Mouse (Mus musculus) kidney, embryonic 14.5 days (tissue): ENCODE measurements around the gene Dnajc5. TPM values are rescaled to one million over a fixed set of nuclear protein-coding genes. Genes with fewer than 3 reads are reported as not detected.
A peak's percentile ranks its signal among the peaks of the same experiment; 100 is the strongest.

Experiments used
- ATAC-seq: fragments of 200-750 bp; cut with Nextera tagmentation; 2 replicates; pipeline ENCODE4 v1.8.0; 2017; ENCODE audit warnings: moderate number of reproducible peaks, mild to moderate bottlenecking, moderate TSS enrichment, moderate library complexity; ENCODE audit not compliant: low FRiP score, low TSS enrichment
- H3K27ac ChIP-seq: fragments of 300-500 bp; sonication (generic); 2 replicates; pipeline ENCODE4 v1.5.1; 2014; ENCODE audit warnings: low read depth, mild to moderate bottlenecking, low read length, moderate library complexity, mixed read lengths
- H3K27me3 ChIP-seq: fragments of 300-500 bp; sonication (generic); 2 replicates; pipeline ENCODE4 v1.6.1; 2014; ENCODE audit warnings: mild to moderate bottlenecking, low read length; ENCODE audit not compliant: control insufficient read depth, insufficient read depth
- H3K36me3 ChIP-seq: fragments of 300-500 bp; sonication (generic); 2 replicates; pipeline ENCODE4 v1.6.1; 2014; ENCODE audit warnings: low read length, mixed read lengths; ENCODE audit not compliant: control insufficient read depth, insufficient read depth
- H3K4me1 ChIP-seq: fragments of 300-500 bp; sonication (generic); 2 replicates; pipeline ENCODE4 v1.6.1; 2014; ENCODE audit warnings: low read length, mixed read lengths; ENCODE audit not compliant: control insufficient read depth, insufficient read depth
- H3K4me2 ChIP-seq: fragments of 300-500 bp; sonication (generic); replicated peaks from 2 replicates; pipeline ENCODE4 v1.6.1; 2014; ENCODE audit warnings: low read depth, mild to moderate bottlenecking, low read length
- H3K4me3 ChIP-seq: fragments of 300-500 bp; sonication (generic); 2 replicates; pipeline ENCODE4 v1.5.1; 2014; ENCODE audit warnings: mild to moderate bottlenecking, low read length
- H3K9ac ChIP-seq: fragments of 300-500 bp; sonication (generic); 2 replicates; pipeline ENCODE4 v1.6.1; 2014; ENCODE audit warnings: low read depth, mild to moderate bottlenecking, low read length, moderate library complexity
- H3K9me3 ChIP-seq: fragments of 300-500 bp; sonication (generic); 2 replicates; pipeline ENCODE4 v1.6.1; 2016; ENCODE audit warnings: low read length; ENCODE audit not compliant: control insufficient read depth
- WGBS: fragments of 180-500 bp; shearing (Covaris S2); extraction: QIAGEN DNeasy Blood & Tissue Kit; methylation state at CpG from one replicate; pipeline ENCODE4 v1.1.7; 2014; 5-methylcytosine and 5-hydroxymethylcytosine counted together
- polyA plus RNA-seq: library from polyadenylated mRNA; unstranded; fragments of >200 nt; fragmentation: Nextera tagmentation; extraction: Ambion mirVana; gene quantifications from 2 replicates; pipeline ENCODE4 v1.2.1, GENCODE M21; 2014

Dnajc5 gene
- polyA plus RNA-seq, 1 experiment from 2014 or later: 82.2 TPM

GRCm38 (mm10) chr2:181496831-181497547, 23.3 kb upstream of the Dnajc5 start, which contains the start of gene Tpd52l2:
Gene Tpd52l2 (plus strand): TSS chr2:181497142.
- Histone ChIP-seq H3K27me3 (no peaks in the 10 kb centered on the region), H3K4me2 (peak within 1 kb of the TSS; percentile 77), H3K9ac (peak within 1 kb of the TSS; percentile 90), H3K4me3 (peak within 1 kb of the TSS; percentile 90), H3K4me1 (0 out of 2 replicates have a peak, but pooled peaks cover 2% of the 10 kb centered on the region), H3K27ac (peak within 1 kb of the TSS; percentile 93), H3K9me3 (no peaks in the 10 kb centered on the region), H3K36me3 (peaks cover 27% of the 10 kb centered on the region)
- WGBS: under 1% methylated on average over 46 of the region's 46 CpGs
- peak; percentile 97 for ATAC-seq

- Histone ChIP-seq H3K9me3 (no peaks in the 10 kb centered on the region), H3K27me3 (no peaks in the 10 kb centered on the region), H3K9ac (peak overlapping the region; percentile 90), H3K36me3 (peaks cover 32% of the 10 kb centered on the region), H3K4me1 (0 out of 2 replicates have a peak, but pooled peaks cover 2% of the 10 kb centered on the region), H3K4me2 (peak overlapping the region; percentile 69), H3K27ac (peak overlapping the region; percentile 93), H3K4me3 (peak overlapping the region; percentile 90)
- peak; percentile 41 for ATAC-seq
- under 1% methylated on average over 12 of the region's 12 CpGs for WGBS
Observed at GRCm38 (mm10) chr2:181497548-181497875, 22.8 kb upstream of the Dnajc5 start.

GRCm38 (mm10) chr2:181498644-181499043, 21.6 kb upstream of the Dnajc5 start:
- H3K9ac ChIP-seq: no peak overlapping the region
- no peak overlapping the region for H3K4me2 ChIP-seq
- 0 out of 2 replicates have a peak, but pooled peaks cover 2% of the 10 kb centered on the region for H3K4me1 ChIP-seq
- H3K36me3 ChIP-seq: peaks cover 43% of the 10 kb centered on the region
- no peaks in the 10 kb centered on the region for H3K9me3 ChIP-seq
- ATAC-seq: no peak
- H3K27me3 ChIP-seq: no peaks in the 10 kb centered on the region
- no peak overlapping the region for H3K27ac ChIP-seq
- WGBS: 76% methylated on average over 4 of the region's 4 CpGs
- no peak overlapping the region for H3K4me3 ChIP-seq

GRCm38 (mm10) chr2:181509191-181509590, 11.1 kb upstream of the Dnajc5 start:
- WGBS: 74% methylated on average over 2 of the region's 2 CpGs

GRCm38 (mm10) chr2:181511231-181511630, 9.1 kb upstream of the Dnajc5 start:
- no peak overlapping the region for H3K27ac ChIP-seq
- WGBS: 98% methylated on average over 8 of the region's 8 CpGs
- H3K4me2 ChIP-seq: no peak overlapping the region
- H3K9ac ChIP-seq: no peak overlapping the region
- no peak for ATAC-seq
- H3K9me3 ChIP-seq: no peaks in the 10 kb centered on the region
- H3K4me1 ChIP-seq: no peaks in the 10 kb centered on the region
- H3K36me3 ChIP-seq: peaks cover 83% of the 10 kb centered on the region
- no peak overlapping the region for H3K4me3 ChIP-seq
- no peaks in the 10 kb centered on the region for H3K27me3 ChIP-seq

More at GRCm38 (mm10) chr2:181509191-181509590, 11.1 kb upstream of the Dnajc5 start:
- Histone ChIP-seq H3K9ac (no peak overlapping the region), H3K27ac (no peak overlapping the region), H3K4me3 (no peak overlapping the region), H3K36me3 (peaks cover 76% of the 10 kb centered on the region), H3K4me1 (no peaks in the 10 kb centered on the region), H3K4me2 (no peak overlapping the region), H3K27me3 (no peaks in the 10 kb centered on the region), H3K9me3 (no peaks in the 10 kb centered on the region)
- ATAC-seq: no peak

GRCm38 (mm10) chr2:181519201-181519600, 1.1 kb upstream of the Dnajc5 start:
- no peak for ATAC-seq
- H3K9ac ChIP-seq: peak overlapping the region; percentile 96; the same call in 1 of the 2 replicates
- peak overlapping the region; percentile 96 for H3K27ac ChIP-seq
- 65% methylated on average over 3 of the region's 3 CpGs for WGBS
- no peaks in the 10 kb centered on the region for H3K9me3 ChIP-seq
- H3K36me3 ChIP-seq: peaks cover 42% of the 10 kb centered on the region
- H3K4me2 ChIP-seq: peak overlapping the region; percentile 61
- H3K4me3 ChIP-seq: peak overlapping the region; percentile 94
- H3K4me1 ChIP-seq: peaks cover 15% of the 10 kb centered on the region; the same call in 1 of the 2 replicates
- no peaks in the 10 kb centered on the region for H3K27me3 ChIP-seq

GRCm38 (mm10) chr2:181520936-181521227, 597 bp downstream of the Dnajc5 start:
- H3K27ac ChIP-seq: peak overlapping the region; percentile 96
- H3K9ac ChIP-seq: peak overlapping the region; percentile 96
- peaks cover 27% of the 10 kb centered on the region for H3K36me3 ChIP-seq
- peak overlapping the region; percentile 94 for H3K4me3 ChIP-seq
- no peaks in the 10 kb centered on the region for H3K9me3 ChIP-seq
- no peaks in the 10 kb centered on the region for H3K27me3 ChIP-seq
- WGBS: under 1% methylated on average over 17 of the region's 17 CpGs
- ATAC-seq: no peak
- peaks cover 15% of the 10 kb centered on the region; the same call in 1 of the 2 replicates for H3K4me1 ChIP-seq
- peak overlapping the region; percentile 64 for H3K4me2 ChIP-seq

GRCm38 (mm10) chr2:181521491-181521890, 1.2 kb downstream of the Dnajc5 start:
- Histone ChIP-seq H3K4me2 (peak overlapping the region; percentile 64), H3K27me3 (no peaks in the 10 kb centered on the region), H3K27ac (no peak overlapping the region), H3K4me3 (peak overlapping the region; percentile 94), H3K4me1 (peaks cover 15% of the 10 kb centered on the region; the same call in 1 of the 2 replicates), H3K36me3 (peaks cover 21% of the 10 kb centered on the region), H3K9ac (peak overlapping the region; percentile 96), H3K9me3 (no peaks in the 10 kb centered on the region)
- 37% methylated on average over 10 of the region's 10 CpGs for WGBS
- ATAC-seq: no peak

GRCm38 (mm10) chr2:181522811-181523210, 2.5 kb downstream of the Dnajc5 start:
- no peak for ATAC-seq
- H3K4me2 ChIP-seq: no peak overlapping the region
- H3K4me3 ChIP-seq: no peak overlapping the region
- H3K36me3 ChIP-seq: peaks cover 9% of the 10 kb centered on the region; the same call in 1 of the 2 replicates
- H3K4me1 ChIP-seq: peaks cover 15% of the 10 kb centered on the region; the same call in 1 of the 2 replicates
- WGBS: 74% methylated on average over 5 of the region's 5 CpGs
- H3K27ac ChIP-seq: no peak overlapping the region
- H3K27me3 ChIP-seq: no peaks in the 10 kb centered on the region
- H3K9me3 ChIP-seq: no peaks in the 10 kb centered on the region
- no peak overlapping the region for H3K9ac ChIP-seq
